Mouse (Mus musculus): ENCODE results near the gene Nos2.

- TF ChIP-seq CTCF (IDR thresholded peaks at IDR 0.05; ENCODE audit: low read depth, low read length) (no peak), TAL1 (conservative IDR thresholded peaks at IDR 0.05; ENCODE audit: low read depth, low read length) (no peak), GATA1 (IDR thresholded peaks at IDR 0.05; ENCODE audit: borderline replicate concordance, low read length) (no peak)
Measured at GRCm38 (mm10) chr11:78961221-78961620, 40.6 kb downstream of the Nos2 start.
